Mouse (Mus musculus) natural killer cell, adult 2 months (primary cell): ENCODE data around the gene St8sia1.
A peak's percentile ranks its signal among the peaks of the same experiment; 100 is the strongest.

Experiments used
- DNase-seq, 2 experiments: peaks; one replicate each; pipeline ENCODE4 v3.0.0; 2022; ENCODE audit warnings: low spot score in 2 of 2

Gene St8sia1

DNA sequence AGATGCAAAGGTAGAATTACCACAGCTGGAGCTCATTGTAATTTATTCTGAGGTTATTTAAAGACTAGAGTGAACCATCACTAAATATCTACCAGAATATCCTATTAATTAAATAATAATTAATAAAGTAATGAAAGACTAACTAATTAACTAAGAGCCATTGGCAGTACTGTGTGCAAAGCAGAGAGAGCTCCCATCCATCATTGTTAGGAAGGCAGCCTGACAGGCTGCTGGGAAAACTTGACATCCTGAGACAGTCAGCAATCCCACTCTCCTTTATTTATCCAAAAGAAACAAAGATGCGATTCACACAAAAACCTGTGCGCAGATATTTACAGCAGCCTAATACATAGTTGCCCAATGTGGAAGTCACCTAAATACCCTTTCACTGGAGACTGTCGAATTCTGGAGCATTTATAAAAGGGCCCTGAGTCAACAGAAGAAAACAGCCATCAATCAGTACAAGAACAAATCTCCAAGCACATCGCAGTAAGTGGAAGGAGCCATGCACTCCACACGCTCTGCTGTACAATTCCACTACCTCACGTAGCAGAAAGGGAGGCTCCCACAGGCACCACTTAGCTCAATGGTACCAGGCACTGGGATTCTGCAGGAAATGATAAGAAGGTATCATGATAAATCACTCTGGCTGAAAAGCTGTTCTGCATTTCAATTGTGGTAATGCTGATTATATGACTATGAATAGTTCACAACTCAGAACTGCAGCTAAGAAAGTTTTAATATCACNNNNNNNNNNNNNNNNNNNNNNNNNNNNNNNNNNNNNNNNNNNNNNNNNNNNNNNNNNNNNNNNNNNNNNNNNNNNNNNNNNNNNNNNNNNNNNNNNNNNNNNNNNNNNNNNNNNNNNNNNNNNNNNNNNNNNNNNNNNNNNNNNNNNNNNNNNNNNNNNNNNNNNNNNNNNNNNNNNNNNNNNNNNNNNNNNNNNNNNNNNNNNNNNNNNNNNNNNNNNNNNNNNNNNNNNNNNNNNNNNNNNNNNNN is 15.7 kb upstream of the St8sia1 start:
- no peak for DNase-seq

DNA sequence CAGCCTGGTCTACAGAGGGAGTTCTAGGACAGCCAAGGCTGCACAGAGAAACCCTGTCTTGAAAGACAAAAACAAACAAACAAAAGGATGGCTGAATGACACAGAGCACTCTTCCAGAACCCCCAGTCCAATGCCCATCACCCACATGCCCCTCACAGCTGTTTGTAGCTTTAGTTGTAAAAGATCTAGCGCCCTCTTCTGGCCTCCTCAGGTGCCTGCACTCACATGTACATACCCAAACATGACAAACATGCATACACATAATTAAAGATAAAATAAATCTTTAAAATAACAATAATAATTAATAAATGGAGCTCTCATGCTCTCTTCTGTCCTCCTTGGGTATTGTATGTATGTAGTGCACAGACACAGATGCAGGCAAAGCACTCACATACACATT is 13.0 kb upstream of the St8sia1 start:
- DNase-seq = no peak

DNA sequence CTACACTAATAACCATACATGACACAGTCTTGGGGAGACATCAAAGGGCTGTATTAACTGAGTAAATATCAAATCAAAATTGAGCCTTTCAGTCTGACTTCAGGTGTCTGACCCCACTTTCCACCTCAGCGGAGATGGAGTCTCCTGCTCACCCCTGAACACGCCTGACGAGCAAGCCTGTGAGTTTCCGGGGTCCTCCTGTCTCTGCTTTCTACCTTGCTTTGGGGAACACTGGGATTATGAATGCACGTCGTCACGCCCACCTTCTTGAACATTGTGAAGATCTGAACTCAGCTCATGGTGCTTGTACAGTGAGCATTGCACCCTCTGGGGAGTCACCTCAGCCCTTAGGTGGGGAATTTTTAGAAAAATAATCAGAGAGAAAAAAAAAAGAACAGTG is 9.0 kb upstream of the St8sia1 start:
- DNase-seq = no peak

DNA sequence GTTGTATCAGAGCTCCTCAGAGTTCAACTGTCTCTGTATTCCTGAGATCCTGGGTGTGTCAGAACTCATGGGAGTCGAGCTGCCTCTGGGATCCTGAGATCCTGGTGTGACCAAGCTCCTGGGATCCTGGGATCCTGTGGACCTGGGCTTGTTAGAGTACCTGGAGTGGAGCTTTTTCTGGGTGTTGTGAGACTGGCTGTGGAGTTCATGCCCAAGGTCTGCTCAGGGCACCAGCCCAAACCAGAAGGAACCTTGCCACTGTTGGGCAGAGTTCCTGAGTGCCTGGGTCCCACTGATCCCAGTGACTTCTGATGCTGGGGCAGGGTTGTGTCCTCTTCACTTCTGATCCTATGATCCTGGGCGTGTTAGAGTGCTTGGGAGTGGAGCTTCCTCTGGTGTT is 8.0 kb upstream of the St8sia1 start:
- DNase-seq = no peak

DNA sequence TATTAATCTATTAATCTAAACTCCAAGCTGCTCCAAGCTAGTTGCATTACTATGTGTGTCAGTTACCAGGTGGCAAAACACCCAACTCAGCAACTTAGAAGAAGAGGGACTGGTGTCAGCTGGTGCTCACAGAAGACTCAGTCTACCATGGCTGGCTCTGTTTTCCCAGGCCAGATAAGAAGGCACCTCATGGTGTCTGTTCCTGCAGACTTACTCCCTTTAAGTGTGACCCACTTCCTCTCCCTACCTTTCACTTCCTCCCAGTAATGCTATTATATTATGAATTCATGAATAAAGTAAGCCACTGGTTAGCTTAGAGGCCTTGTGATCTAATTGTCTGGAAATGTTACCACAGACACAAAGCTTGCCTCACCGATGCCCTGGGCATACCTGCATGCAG is 3.2 kb upstream of the St8sia1 start:
- no peak for DNase-seq

DNA sequence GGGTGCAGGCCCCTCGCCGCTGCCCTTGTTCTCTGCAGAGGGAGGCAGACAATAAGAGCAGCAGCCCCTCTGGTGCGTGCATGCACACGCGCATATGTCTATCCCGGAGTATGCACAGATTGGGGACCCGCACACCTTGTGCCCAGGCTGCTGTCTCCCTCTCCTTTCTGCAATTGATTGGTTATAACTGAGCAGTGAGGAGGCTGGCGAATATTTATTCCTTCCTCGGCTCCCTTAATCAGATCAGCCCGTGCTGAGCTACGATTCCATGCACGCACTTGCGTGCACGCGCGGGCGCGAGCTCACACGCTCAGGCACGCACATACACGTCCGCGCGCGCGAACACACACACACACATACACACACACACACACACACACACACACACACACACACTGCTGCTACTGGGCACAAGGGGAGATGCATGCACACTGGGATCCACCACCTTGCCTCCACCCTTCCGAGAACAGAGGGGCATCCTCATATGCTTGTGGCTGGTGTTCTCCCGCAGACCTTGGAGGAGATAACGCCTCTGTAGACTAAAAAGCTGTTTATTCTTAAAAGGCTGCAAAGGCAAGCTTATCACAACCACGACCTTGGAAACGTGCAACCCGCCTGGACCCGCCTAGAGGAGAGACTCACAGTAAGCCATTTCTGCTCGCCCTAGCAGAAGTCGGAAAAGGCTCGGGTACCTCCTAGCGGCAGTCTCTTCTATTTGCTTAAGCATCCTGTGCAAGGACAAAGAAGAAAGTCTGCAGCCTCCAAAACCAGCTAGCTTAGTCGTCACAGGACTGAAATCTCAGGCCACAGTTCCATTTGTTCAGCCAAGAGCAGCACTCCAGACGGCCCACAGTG is 506 bp upstream of the St8sia1 start:
- peak in 1 of 2 experiments; percentile 59 for DNase-seq

DNA sequence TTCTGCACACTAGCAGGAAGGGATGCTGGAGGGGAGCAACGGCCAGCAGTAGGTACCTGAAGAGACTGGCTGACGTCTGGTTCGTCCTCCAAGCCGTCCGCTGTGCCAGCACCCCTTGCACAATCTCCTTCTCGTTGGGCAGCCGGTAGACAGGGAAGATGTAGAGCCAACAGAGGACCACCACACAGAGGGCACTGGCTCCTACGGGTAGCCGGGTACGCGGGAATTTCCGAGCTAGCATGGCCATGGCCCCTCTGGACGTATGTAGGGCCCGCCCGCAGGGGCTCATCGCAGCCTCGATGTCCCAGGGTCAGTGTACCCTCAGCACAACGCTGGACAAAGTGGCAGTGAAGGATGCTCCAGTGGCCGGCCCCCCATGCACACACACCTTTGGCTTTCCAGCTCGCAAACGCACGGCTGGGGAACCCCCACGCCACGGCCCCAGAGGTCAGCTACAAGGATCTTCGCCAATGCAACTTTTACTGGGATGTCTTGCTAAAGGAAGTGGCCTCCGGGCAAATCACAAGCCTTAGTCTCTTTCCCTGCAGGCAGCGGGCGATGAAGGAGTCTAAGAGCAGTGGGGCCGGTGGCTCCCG is 674 bp downstream of the St8sia1 start:
- DNase-seq = no peak

DNA sequence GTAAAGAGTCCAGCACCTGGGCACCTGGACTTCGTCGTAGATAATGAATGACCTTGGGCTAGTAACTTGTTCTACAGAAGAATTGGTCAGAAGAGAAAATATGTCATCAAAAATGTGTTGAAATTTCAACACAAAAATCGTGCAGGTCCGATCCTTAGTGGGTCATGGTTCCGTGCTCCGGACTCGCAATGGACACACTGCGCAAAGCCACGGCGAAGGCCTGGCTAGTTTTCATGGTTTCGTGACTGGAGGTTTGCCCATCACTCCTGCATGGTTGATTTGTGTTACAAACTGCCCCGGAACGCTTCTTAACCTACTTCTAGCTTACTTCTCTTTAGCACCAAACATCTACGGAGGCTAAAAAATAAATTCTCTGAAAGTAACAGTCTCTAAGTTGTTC is 1.4 kb downstream of the St8sia1 start:
- no peak for DNase-seq

DNA sequence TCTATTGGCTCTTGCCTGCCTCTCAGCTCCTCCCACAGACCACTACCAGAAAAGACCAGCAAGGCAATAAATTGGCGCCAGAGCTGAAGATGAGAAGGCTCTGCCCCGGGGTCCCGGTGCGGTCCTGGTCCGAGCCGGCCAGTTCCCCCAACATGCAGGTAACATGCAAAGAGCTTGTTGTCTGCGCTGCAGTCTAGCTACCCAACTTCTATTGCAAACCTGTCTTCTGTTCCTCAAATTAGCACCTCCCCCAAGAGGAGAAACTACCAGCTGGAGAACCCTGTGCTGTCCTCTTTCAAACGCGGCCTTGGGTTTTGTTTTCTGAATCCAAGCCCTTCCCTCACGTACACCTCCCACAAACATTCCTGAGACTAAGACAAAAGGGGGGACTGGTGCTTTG is 1.8 kb downstream of the St8sia1 start:
- no peak for DNase-seq

DNA sequence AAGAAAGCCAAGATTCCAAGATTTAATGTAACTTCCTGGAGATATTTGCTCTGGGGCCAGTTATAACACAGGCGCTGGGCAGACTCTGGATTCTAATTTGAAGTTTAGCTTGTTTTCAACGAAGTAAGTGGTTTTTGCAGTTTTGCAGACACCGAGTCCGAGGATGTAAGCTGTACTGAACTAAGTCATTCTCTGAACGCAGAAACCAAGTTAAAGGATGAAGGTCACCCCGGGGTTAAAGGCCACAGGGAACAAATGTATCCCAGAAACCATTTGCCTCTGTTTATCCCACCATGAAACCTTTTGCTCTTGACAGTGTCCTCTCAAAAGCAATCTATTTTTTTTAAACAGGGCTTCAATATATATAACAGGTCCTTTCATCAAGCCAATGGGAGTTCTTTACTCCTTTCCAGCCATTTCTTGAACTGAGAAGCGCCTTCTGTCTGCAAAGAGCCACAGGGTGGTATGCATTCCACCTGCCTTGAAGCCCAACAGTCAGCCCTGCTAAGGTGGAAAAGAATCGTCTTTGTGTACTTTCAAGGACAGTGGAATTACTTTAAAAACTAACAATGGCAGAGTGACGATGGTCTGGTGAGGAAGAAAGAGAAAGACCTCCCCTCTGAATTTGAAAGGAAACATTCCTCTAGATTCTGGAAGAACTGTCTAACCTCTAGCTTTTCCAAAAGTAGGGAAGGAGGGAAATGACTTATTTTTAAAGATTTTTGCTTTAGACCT is 2.4 kb downstream of the St8sia1 start:
- no peak for DNase-seq

DNA sequence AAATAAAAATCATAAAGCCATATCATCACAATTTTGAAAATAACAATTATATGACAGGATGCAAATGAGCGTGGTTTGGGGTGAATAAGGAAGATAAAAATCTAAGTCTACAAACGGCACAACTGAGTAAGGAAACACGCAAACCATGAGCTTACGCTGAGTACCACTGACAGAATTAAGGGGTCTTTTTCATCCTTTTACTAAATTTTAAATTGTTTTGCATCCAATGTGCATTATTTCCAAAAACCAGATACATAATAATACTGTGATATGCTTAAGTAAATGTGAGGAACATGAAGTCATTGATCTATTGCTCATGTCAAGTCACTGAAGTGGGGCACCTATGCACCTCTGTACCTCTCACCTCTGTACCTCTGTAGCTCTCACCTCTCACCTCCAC is 7.7 kb downstream of the St8sia1 start:
- no peak for DNase-seq

DNA sequence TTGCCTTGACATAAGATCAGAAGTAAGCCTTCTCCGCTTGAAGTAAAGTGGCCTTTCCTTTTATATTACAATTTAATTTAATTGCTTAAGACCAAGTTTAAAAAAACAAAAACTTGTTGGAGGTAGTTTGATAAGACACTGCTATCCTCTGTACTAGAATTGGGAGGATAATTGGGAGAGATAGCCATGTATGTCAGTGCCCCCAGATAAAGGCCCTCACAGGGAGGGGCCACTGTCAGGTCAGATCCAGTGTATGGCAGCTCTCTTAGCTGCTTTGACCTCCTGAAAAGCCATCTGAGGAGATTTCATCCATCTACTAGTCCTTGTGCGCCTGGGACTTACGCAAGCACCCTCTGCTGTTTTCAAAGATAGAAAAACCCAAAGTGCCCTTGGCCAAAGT is 9.0 kb downstream of the St8sia1 start:
- no peak for DNase-seq

DNA sequence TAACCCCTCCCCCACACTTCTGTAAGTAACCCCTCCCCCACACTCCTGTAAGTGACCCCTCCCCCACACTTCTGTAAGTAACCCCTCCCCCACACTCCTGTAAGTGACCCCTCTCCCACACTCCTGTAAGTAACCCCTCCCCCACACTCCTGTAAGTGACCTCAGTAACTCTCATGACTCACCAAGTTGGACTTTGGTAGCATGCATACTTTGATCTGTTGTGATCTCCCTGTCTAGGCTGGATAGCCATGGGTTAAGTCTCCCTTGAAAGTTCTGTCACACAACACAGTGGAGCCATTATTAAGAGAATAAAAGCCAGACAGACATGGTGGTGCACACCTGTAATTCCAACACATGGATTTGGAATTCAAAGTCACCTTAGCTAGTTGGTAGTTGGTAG is 11.1 kb downstream of the St8sia1 start:
- DNase-seq = no peak

DNA sequence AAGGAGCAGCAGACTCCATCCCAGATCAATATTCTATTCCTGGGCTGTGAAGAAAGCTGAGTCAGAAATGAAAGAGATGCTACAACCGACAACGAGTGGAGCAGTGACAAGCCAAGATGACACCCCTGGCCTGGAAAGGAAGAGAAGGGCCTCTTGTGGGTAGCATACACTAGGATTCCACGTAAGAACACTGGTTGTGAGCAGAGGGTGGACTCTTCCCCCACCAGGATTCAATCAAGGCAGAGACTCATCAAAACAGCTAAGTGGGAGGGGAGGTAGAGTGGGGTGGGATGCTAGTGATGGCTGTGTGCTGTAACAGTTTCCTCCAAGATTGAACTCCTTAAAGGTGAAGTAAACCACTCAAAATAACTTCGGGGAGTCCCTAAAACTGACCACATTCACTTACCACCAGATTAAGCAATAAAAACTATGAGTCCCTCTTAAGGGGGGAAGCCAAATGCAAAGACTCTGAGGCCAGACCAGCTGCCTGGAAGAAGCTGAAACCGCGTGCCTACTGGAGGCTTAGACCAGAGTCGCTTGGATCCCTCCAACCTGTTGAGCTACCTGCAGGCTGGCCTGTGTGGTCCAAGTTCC is 11.8 kb downstream of the St8sia1 start:
- DNase-seq = no peak

DNA sequence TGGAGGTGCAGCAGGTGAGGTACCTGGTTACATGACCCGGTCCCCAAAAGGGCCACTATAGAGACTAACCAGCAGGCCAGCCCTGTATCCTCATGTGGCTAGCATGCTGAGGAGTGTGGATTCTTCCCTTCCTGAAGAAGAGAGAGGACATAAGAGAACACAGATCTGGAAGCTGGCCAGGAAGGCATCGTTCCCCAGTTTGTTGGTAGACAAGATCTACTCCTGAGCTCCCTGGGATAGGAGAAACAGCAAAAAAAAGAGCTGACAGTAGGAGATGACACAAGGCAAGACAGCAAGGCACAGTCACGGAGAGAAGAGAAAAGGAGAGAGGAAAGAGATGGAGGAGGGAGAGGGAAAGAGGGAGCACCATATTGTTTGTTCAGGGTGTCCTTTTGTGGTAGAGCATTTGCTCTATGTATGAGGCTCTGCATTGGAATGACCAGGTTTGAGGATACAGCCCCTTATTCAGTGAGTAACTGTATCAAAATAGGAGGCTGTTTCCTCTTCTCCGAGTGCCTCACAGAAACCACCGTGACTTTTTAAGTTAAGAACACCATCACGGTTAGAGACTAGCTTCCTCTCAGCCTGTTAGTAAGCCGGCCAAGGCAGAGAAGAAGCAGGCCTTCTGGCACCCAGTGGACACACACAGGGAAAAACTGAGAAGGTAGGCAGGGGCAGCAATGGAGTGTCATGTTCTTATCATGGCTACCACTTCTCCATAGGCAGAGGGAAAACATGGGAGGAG is 12.5 kb downstream of the St8sia1 start:
- DNase-seq = no peak

DNA sequence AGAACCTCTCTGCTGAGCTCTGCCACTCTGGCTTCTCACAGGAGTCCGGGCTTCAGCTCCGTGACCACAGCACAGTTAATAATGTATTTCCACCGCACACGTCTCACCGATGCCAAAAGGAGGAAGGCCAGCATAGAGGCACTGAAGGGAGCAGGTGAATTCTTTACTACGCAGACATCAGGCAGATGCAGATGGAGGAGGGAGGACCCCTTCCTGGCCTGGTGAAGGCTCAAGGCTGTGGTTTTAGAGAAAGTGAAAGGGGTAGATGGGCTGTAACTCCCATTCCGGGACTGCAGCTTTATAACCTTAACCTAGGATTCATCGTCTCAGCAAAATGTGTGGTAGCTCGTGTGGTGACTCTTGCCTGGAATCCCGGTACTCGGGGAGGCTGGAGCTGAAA is 13.9 kb downstream of the St8sia1 start:
- DNase-seq = no peak

DNA sequence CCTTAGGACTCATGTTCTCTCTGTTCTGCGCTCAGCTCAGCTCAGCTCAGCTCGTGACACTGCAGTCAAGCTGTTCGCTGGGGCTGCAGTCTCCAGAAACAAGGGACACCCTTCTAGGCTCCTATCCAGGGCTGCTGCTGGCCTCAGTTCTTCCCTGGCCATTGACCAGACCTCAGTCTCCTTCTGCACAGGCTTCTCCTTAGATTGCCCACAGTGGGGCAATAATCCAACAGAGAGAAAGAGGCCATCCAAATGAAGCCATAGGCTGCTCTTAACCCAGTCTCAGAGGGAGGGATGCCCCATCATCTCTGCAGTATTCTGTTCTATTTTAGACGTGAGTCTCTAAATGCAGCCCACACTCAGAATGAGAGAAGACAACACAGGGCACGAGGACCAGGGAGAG is 15.3 kb downstream of the St8sia1 start:
- DNase-seq = no peak

DNA sequence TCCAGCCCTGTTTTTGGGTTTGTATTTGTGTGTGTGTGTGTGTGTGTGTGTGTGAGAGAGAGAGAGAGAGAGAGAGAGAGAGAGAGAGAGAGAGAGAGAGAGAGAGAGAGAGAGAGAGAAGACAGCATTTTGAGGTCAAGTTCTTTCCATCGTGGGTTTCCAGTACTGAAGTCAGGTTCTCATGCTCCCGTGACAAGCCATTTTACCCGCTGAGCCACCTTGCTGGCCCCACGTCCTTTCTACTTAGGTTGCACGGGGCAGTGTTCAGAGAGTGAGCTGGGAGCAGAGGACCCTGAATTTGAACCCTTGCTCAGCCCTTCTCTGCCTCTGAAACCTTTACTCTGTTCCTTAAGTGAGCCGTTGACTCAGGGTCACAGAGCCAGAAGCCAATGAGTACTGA is 17.2 kb downstream of the St8sia1 start:
- DNase-seq = no peak

DNA sequence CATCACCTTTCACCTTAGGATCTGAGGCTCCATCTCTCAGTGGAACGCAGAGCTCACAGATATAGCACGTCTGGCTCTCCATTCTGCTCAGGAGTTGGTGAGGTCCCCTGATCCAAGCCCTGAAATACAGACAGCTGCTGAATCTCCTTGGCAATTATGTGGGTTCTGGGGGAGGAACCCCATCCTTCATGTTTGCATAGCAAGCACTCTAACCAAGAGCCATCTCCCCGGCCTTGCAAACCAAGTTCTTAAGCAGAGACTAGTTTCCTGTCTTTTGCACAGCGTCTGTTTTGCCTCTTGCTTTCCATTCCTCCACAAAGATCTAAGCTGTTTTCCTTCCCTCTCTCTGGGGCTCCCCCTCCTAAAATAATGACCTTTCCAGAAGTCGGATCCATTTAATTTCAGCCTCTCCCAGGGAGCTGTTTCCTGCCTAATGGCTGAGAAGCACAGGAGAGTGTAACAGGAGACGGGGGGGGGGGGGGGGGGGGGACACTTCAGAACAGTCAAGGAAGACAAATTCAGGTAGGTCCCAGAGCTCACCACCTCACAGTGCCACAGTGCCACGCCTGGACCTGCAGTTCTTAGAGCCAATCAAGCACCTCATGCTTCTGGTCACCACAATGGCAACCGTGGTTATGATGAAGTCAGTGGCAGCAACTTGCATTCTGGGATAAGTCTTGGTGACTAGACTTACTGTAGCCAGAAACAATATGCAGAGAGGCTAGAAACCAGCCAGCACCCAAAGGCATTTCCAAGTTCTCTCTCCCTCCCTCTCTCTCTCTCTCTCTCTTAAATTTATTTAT is 18.0 kb downstream of the St8sia1 start:
- no peak for DNase-seq

DNA sequence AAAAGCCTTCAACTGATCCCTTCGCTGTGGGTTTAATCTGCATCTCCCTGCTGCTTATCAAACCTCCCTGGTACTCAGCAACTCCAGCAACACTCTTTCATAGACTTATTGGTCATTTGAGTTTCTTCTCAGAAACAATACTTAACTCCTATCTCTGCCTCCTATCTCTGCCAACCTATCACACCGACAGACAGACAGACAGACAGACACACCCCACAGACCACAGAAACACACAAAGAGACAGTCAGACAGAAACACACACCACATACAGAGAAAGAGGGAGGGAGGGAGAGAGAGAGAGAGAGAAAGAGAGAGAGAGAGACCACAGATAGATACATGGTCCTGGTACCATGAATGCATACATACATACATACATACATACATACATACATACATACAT is 18.8 kb downstream of the St8sia1 start:
- DNase-seq = no peak
